Mouse (Mus musculus): ENCODE results near the gene Kcnq1. TPM values are rescaled to one million over a fixed set of nuclear protein-coding genes. Genes with fewer than 3 reads are reported as not detected.

Kcnq1 gene
- under 1 TPM; 0.46 to 0.73 TPM for total RNA-seq (2023)

DNA sequence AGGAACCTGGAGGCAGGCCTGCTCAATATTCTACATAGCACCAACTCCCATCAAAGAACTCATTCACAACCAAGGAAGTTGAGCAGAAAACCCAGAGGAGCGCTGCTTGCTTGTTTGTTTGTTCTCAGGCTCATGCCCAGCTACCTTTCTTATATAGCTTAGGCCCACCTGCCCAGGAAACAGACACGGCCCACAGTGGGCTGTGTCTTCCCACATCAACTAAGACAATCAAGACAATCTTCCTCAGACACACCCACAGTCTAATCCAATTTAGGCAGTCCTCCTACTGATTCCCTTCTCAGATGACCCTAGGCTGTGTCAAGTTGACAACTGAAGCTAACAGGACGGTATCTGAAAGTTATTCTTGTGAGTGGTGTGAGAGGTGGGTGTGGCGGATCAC is at the start of gene Kcnq1:
Gene Kcnq1, plus strand, starts transcription at position 301 of the 400 bp plus-strand sequence.

DNA sequence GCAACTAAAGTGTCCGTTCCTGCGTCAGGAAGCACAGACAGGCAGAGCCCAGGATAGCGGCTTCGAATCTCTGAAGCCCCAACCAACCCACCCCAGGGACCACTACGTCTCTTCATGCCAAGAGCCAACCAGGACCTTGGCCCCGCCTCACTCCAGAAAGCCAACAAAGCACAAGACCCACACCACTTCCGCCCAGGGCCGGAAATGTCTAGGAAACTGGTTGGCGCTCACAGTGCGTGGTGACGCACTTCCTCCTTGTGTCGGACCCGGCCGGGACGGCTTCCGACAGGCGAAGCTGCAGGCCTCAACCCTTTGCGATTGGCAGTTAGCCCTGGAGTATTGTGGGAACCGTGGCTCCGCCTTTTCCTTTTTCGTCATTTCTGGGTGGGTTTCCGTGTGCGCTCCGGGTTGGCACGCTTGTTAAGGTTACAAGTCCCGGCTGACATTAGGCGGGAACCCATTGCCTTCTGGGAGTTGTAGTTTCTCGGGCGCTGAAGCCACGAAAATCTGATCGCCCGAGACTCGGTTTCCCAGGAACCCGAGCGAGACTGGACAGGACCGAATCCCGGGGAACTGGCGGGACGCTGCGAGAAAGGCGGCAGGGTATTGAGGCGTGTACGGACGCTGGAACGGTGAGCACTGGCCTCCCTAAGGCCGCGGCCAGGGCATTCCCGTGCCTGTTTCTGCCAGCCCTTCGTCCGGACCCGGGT is 37.1 kb upstream of the Kcnq1 start, which contains the start of gene Tssc4:
Gene Tssc4, plus strand, starts transcription at position 368 of the 710 bp plus-strand sequence.

DNA sequence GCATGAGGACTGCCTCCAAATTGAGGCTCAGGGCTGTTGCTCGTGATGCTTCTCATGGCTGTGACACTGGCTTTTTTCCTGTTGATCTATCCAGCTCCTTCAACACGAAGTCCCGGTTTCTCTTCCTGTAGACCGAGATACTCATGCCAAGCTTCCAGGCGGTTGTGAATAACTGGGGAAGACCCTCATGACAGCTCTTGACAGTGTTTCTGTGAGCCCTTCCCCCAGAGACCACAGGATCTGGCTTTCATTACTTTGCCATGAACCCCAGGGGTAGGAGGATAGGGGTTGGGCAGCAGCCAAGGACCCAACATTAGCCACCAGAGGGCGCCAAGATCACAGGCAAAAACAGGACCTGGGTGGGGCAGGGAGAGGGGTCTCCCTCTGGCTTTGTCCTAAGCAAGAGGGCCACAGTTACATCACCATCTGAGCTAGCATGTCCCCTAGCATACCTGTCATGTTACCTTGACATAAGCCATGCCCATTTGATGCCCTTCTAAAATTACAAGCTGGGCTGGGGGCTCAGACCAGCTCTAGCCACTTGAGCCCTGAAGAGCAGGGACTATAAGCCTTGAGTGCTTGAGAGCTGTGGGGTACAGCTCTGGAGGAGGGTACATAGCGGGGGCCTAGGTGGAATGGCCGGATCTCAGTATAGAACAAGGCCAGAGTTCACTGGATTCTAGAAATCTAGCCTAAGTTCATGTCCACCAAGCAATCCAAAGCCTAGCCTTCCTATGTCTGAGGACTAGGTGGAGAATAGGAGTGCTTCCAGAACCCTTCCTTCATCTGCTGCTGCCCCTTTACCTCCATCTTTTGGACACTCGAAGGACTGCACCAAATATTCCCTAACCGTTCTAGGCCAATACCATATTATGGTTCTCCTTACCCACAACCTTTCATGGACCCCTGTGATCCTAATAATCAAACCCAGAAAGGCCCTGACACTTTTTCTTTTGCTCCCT is 11.3 kb upstream of the Kcnq1 start, which contains the start of gene Trpm5:
Gene Trpm5, minus strand, starts transcription at position 51 of the 962 bp plus-strand sequence.

DNA sequence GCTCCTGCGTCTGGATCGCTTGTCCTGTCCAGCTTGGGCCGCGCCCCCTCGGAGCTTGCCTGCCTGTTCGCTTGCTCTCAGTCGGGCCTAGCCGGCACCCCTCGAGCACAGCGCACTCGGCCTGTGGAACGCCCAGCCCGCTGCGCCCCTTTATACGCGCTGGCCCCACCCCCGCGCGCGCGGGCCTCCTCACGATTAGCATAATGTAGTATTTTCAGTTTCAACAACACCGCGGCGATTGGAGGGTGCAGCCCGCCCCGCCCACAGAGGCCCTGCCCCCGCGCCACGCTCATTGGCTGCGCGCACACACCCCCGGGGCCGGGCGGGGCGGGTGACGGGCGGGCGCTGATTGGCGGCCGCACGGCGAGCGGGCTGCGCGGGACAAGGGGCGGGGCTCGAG is 354.7 kb downstream of the Kcnq1 start, which contains the start of gene Cdkn1c:
Gene Cdkn1c, minus strand, starts transcription at position 177 of the 400 bp plus-strand sequence.

DNA sequence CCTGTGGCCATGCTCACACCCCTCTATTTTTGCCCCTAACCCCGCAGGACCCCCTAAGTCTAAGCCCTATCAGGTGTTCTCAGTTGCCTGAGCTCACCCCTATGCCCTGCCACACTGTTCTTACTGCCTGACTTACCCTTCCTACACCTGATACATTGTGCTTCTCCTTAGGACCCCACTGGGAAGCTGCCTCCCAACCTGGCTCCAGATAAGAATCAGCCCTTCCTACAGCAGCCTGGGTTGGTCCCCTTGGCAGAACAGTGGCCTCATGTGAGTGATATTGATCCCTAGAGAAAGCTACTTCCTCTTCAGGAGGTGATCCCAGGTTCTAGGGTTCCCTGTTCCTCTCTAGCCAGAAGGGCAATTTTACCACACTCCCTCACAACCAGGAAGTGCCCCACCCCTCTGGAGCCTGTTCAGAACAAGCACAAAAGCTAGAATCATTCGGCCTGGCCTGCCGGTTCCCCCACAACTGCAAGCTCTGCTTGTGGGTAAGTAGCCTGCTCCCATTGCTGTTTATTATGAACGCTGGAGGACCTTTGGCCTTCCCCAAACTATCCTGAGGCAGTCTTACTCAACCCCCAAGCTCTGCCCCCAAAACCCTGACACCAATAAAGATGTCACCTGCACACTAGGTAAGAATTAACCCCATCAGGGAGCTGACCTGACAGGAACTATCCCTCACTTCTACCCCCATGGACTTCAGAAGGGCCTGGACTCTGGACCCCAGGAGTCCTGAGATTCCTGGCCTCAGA is 367.4 kb downstream of the Kcnq1 start, which contains the start of gene Slc22a18:
Gene Slc22a18, plus strand, starts transcription at position 390 of the 755 bp plus-strand sequence.

Other genes with a start within 250 kb of the Kcnq1 start
- not detected for gene Th, start 175.2 kb upstream of the Kcnq1 start, total RNA-seq (2023)
- 1 to 10 TPM in 1 of 2 experiments, under 1 TPM in 1; 0.97 to 2.1 TPM for gene Ascl2, start 137.1 kb upstream of the Kcnq1 start, total RNA-seq (2023)
- gene Tspan32, start 101.3 kb upstream of the Kcnq1 start, total RNA-seq (2023), result 10 to 100 TPM; 18.6 to 18.8 TPM
- gene Cd81, start 53.6 kb upstream of the Kcnq1 start, total RNA-seq (2023), result 100 to 1,000 TPM; 210 to 233 TPM
- 10 to 100 TPM; 16.6 to 22.4 TPM for gene Tssc4, start 37.1 kb upstream of the Kcnq1 start, total RNA-seq (2023)
- not detected for gene Trpm5, start 11.7 kb upstream of the Kcnq1 start, total RNA-seq (2023)

Data from monocyte, adult 59 days (primary cell).